Comparison of ENCODE assay signal across 33 mouse cellular contexts in genomic region chr10:89832334-89832733, GRCm38 (mm10). TPM values are rescaled to one million over a fixed set of nuclear protein-coding genes. Genes with fewer than 3 reads are reported as not detected.
DNase-seq lines count a peak whose midpoint lies in the region; ATAC-seq and TF ChIP-seq lines count a peak whose summit lies in the region.
"Had no signal": no experiment of that assay in that cellular context is flagged by ENCODE, and none has a peak within 500 bp of the region (broad histone marks: within the 10 kb centered on the region; RNA-seq: fewer than 3 reads in every experiment).

No protein-coding gene starts in this region.

- H3K27ac ChIP-seq in forebrain, embryonic 10.5 days, result no peak overlapping the region
- no peak overlapping the region for H3K27ac ChIP-seq in forebrain, embryonic 12.5 days
- no peak overlapping the region for H3K27ac ChIP-seq in hindbrain, postnatal 0 days
- H3K27ac ChIP-seq in hindbrain, embryonic 16.5 days (ENCODE audit: low read depth, low read length), result no peak overlapping the region
- H3K27ac ChIP-seq: embryonic facial prominence, embryonic 12.5 days; heart, embryonic 10.5 days; heart, embryonic 15.5 days; hindbrain, embryonic 12.5 days; liver, embryonic 14.5 days; macrophage; midbrain, embryonic 15.5 days; neural tube, embryonic 13.5 days; stomach, postnatal 0 days had no signal

- peak; percentile 4 for DNase-seq in forebrain, embryonic 10.5 days (ENCODE audit: extremely low spot score, low spot score)
- DNase-seq in hindbrain, postnatal 0 days (ENCODE audit: low spot score), result no peak
- DNase-seq in thymus, postnatal 14 days, result peak; percentile 14
- DNase-seq in thymus, adult 18-20 months, result no peak
- DNase-seq in thymus, postnatal 4 days, result peak; percentile 19
- DNase-seq in urinary bladder, postnatal 14 days (ENCODE audit: low spot score), result no peak
- DNase-seq: adrenal gland, postnatal 10 days; cerebellum, adult 11 months; cerebellum, adult 9-10 months; cerebellum, postnatal 36 days; gastrocnemius, postnatal 10 days; heart, postnatal 36 days; kidney, adult 9 months; kidney, postnatal 10 days; liver; lung, adult 2 months; lung, postnatal 10 days; right cerebral cortex, postnatal 25 days had no signal

- WGBS in forebrain, embryonic 10.5 days, result 82% methylated on average over 4 of the region's 4 CpGs
- WGBS in forebrain, embryonic 12.5 days, result 81% methylated on average over 4 of the region's 4 CpGs
- 72% methylated on average over 4 of the region's 4 CpGs for WGBS in hindbrain, postnatal 0 days
- WGBS in hindbrain, embryonic 16.5 days, result 73% methylated on average over 4 of the region's 4 CpGs

- peaks cover 9% of the 10 kb centered on the region for H3K4me1 ChIP-seq in forebrain, embryonic 10.5 days
- no peaks in the 10 kb centered on the region for H3K4me1 ChIP-seq in forebrain, embryonic 12.5 days
- H3K4me1 ChIP-seq in hindbrain, postnatal 0 days (ENCODE audit: insufficient read depth, low read length), result no peaks in the 10 kb centered on the region
- no peaks in the 10 kb centered on the region for H3K4me1 ChIP-seq in hindbrain, embryonic 16.5 days (ENCODE audit: control insufficient read depth, insufficient read depth, low read depth, low read length)
- H3K4me1 ChIP-seq: embryonic facial prominence, embryonic 12.5 days; heart, embryonic 10.5 days; heart, embryonic 15.5 days; hindbrain, embryonic 12.5 days; midbrain, embryonic 15.5 days; neural tube, embryonic 13.5 days had no signal

- no peak for TF ChIP-seq CTCF in hindbrain, postnatal 0 days (IDR thresholded peaks at IDR 0.05; ENCODE audit: low read depth)

- no peaks in the 10 kb centered on the region for H3K27me3 ChIP-seq in forebrain, embryonic 10.5 days (ENCODE audit: poor library complexity, severe bottlenecking)
- H3K27me3 ChIP-seq in forebrain, embryonic 12.5 days, result no peaks in the 10 kb centered on the region
- no peaks in the 10 kb centered on the region for H3K27me3 ChIP-seq in hindbrain, postnatal 0 days (ENCODE audit: insufficient read depth, low read length)
- no peaks in the 10 kb centered on the region for H3K27me3 ChIP-seq in hindbrain, embryonic 16.5 days (replicated peaks; ENCODE audit: control insufficient read depth, insufficient read depth, low read length)
- H3K27me3 ChIP-seq: embryonic facial prominence, embryonic 12.5 days; heart, embryonic 15.5 days; hindbrain, embryonic 12.5 days; midbrain, embryonic 15.5 days; neural tube, embryonic 13.5 days; Patski had no signal

- no peak for ATAC-seq in forebrain, embryonic 12.5 days (ENCODE audit: low FRiP score)
- peak; percentile 43; the same call in 1 of the 2 replicates for ATAC-seq in hindbrain, postnatal 0 days
- ATAC-seq in hindbrain, embryonic 16.5 days, result no peak
- ATAC-seq: forebrain, embryonic 14.5 days; intestine, postnatal 0 days; midbrain, embryonic 15.5 days; Patski had no signal

- no peak overlapping the region for H3K9ac ChIP-seq in forebrain, embryonic 12.5 days
- H3K9ac ChIP-seq in hindbrain, postnatal 0 days (replicated peaks; ENCODE audit: low read length), result no peak overlapping the region
- H3K9ac ChIP-seq in hindbrain, embryonic 16.5 days (ENCODE audit: low read depth, low read length), result no peak overlapping the region
- H3K9ac ChIP-seq: embryonic facial prominence, embryonic 12.5 days; heart, embryonic 15.5 days; hindbrain, embryonic 12.5 days; liver, embryonic 14.5 days; midbrain, embryonic 15.5 days; neural tube, embryonic 13.5 days had no signal

- H3K4me2 ChIP-seq in forebrain, embryonic 12.5 days, result no peak overlapping the region
- H3K4me2 ChIP-seq in hindbrain, postnatal 0 days (ENCODE audit: low read depth, low read length), result no peak overlapping the region
- H3K4me2 ChIP-seq in hindbrain, embryonic 16.5 days (ENCODE audit: low read length), result no peak overlapping the region
- H3K4me2 ChIP-seq: embryonic facial prominence, embryonic 12.5 days; heart, embryonic 15.5 days; hindbrain, embryonic 12.5 days; midbrain, embryonic 15.5 days; neural tube, embryonic 13.5 days had no signal

- H3K36me3 ChIP-seq in forebrain, embryonic 10.5 days (replicated peaks), result no peaks in the 10 kb centered on the region
- no peaks in the 10 kb centered on the region for H3K36me3 ChIP-seq in forebrain, embryonic 12.5 days (replicated peaks)
- no peaks in the 10 kb centered on the region for H3K36me3 ChIP-seq in hindbrain, postnatal 0 days (ENCODE audit: insufficient read depth, low read length)
- H3K36me3 ChIP-seq in hindbrain, embryonic 16.5 days (ENCODE audit: control insufficient read depth, insufficient read depth, low read length), result no peaks in the 10 kb centered on the region
- H3K36me3 ChIP-seq: embryonic facial prominence, embryonic 12.5 days; heart, embryonic 10.5 days; heart, embryonic 15.5 days; hindbrain, embryonic 12.5 days; midbrain, embryonic 15.5 days; neural tube, embryonic 13.5 days had no signal

- H3K9me3 ChIP-seq in forebrain, embryonic 10.5 days, result no peaks in the 10 kb centered on the region
- no peaks in the 10 kb centered on the region for H3K9me3 ChIP-seq in forebrain, embryonic 12.5 days
- no peaks in the 10 kb centered on the region for H3K9me3 ChIP-seq in hindbrain, postnatal 0 days (ENCODE audit: low read length)
- H3K9me3 ChIP-seq in hindbrain, embryonic 16.5 days (ENCODE audit: control insufficient read depth, low read length), result no peaks in the 10 kb centered on the region
- H3K9me3 ChIP-seq: embryonic facial prominence, embryonic 12.5 days; heart, embryonic 10.5 days; heart, embryonic 15.5 days; hindbrain, embryonic 12.5 days; midbrain, embryonic 15.5 days; neural tube, embryonic 13.5 days had no signal

- no peak overlapping the region for H3K4me3 ChIP-seq in forebrain, embryonic 10.5 days
- H3K4me3 ChIP-seq in forebrain, embryonic 12.5 days (replicated peaks), result no peak overlapping the region
- no peak overlapping the region for H3K4me3 ChIP-seq in hindbrain, postnatal 0 days (ENCODE audit: low read length)
- no peak overlapping the region for H3K4me3 ChIP-seq in hindbrain, embryonic 16.5 days (ENCODE audit: low read length)
- H3K4me3 ChIP-seq: embryonic facial prominence, embryonic 12.5 days; heart, embryonic 10.5 days; heart, embryonic 15.5 days; hindbrain, embryonic 12.5 days; midbrain, embryonic 15.5 days; neural tube, embryonic 13.5 days had no signal

RNA-seq across cellular contexts. Expression of gene Anks1b, which starts 41.0 kb away (rescaled TPM):
- polyA plus RNA-seq in forebrain, embryonic 10.5 days (2016; fragmentation: Nextera tagmentation; extraction: Ambion mirVana), result 2.8 and 3.1 TPM in 2 replicates
- polyA plus RNA-seq in forebrain, embryonic 12.5 days (2016; fragmentation: Nextera tagmentation; extraction: Ambion mirVana), result 23.6 and 26.7 TPM in 2 replicates
- total RNA-seq in hindbrain, postnatal 0 days (2014; rRNA removed), result 125 and 156 TPM in 2 replicates
- polyA plus RNA-seq in hindbrain, postnatal 0 days (2015; fragmentation: Nextera tagmentation; extraction: Ambion mirVana), result 98.9 and 104 TPM in 2 replicates
- polyA plus RNA-seq in hindbrain, embryonic 16.5 days (2015; fragmentation: Nextera tagmentation; extraction: Ambion mirVana), result 78.3 and 84.2 TPM in 2 replicates
- total RNA-seq: MEL had no signal
- polyA plus RNA-seq: liver, embryonic 14.5 days; macrophage had no signal

Comparison
In these comparisons a context has a peak if more than half of its experiments do, and no peak if none do; other contexts are left out.
1. DNase-seq: peak in forebrain, embryonic 10.5 days (single experiment), thymus, postnatal 14 days (single experiment) and thymus, postnatal 4 days (single experiment); none in hindbrain, postnatal 0 days (single experiment), thymus, adult 18-20 months (0 of 2) and urinary bladder, postnatal 14 days (single experiment).